Mouse (Mus musculus): ENCODE measurements at regions not wholly inside any gene's neighbourhood (a gene's known extent, or its start where the extent isn't known, plus 50 kb on each side); places are given as distances from the start of the nearest gene placed in this dataset.

- H3K27ac ChIP-seq (ENCODE audit: insufficient read depth, low read length), result no peak overlapping the region
- no peak overlapping the region for H3K9ac ChIP-seq (ENCODE audit: low read depth, poor library complexity, severe bottlenecking)
- no peaks in the 10 kb centered on the region for H3K27me3 ChIP-seq (ENCODE audit: control insufficient read depth, insufficient read depth, low read length, poor library complexity, severe bottlenecking)
- H3K36me3 ChIP-seq (ENCODE audit: control insufficient read depth, insufficient read depth, low read length, poor library complexity, severe bottlenecking), result no peaks in the 10 kb centered on the region
- H3K4me3 ChIP-seq (ENCODE audit: low read depth, low read length), result no peak overlapping the region
- no peaks in the 10 kb centered on the region for H3K9me3 ChIP-seq (replicated peaks; ENCODE audit: control insufficient read depth, insufficient read depth, low read length, poor library complexity, severe bottlenecking)
- no peaks in the 10 kb centered on the region for H3K4me1 ChIP-seq (ENCODE audit: control insufficient read depth, insufficient read depth, low read length)
- TF ChIP-seq EP300 (IDR thresholded peaks at IDR 0.05; ENCODE audit: insufficient read depth, low read depth, low read length), result no peak
- TF ChIP-seq POLR2A (IDR thresholded peaks at IDR 0.05; ENCODE audit: insufficient read depth, low read length), result no peak
- TF ChIP-seq CTCF (IDR thresholded peaks at IDR 0.05; ENCODE audit: low read depth, low read length), result no peak
These were observed 627.7 kb upstream of the Pkn2 start for GRCm38 (mm10) chr3:143509531-143509930.

- no peaks in the 10 kb centered on the region for H3K9me3 ChIP-seq (replicated peaks; ENCODE audit: control insufficient read depth, insufficient read depth, low read length, poor library complexity, severe bottlenecking)
- H3K4me1 ChIP-seq (ENCODE audit: control insufficient read depth, insufficient read depth, low read length), result no peaks in the 10 kb centered on the region
- H3K27ac ChIP-seq (ENCODE audit: insufficient read depth, low read length), result no peak overlapping the region
- TF ChIP-seq CTCF (IDR thresholded peaks at IDR 0.05; ENCODE audit: low read depth, low read length) (no peak), POLR2A (IDR thresholded peaks at IDR 0.05; ENCODE audit: insufficient read depth, low read length) (no peak), EP300 (IDR thresholded peaks at IDR 0.05; ENCODE audit: insufficient read depth, low read depth, low read length) (no peak)
- no peaks in the 10 kb centered on the region for H3K36me3 ChIP-seq (ENCODE audit: control insufficient read depth, insufficient read depth, low read length, poor library complexity, severe bottlenecking)
- no peaks in the 10 kb centered on the region for H3K27me3 ChIP-seq (ENCODE audit: control insufficient read depth, insufficient read depth, low read length, poor library complexity, severe bottlenecking)
- no peak overlapping the region for H3K9ac ChIP-seq (ENCODE audit: low read depth, poor library complexity, severe bottlenecking)
- H3K4me3 ChIP-seq (ENCODE audit: low read depth, low read length), result no peak overlapping the region
These were observed 626.5 kb upstream of the Pkn2 start for GRCm38 (mm10) chr3:143508280-143508679.

- no peaks in the 10 kb centered on the region for H3K4me1 ChIP-seq (ENCODE audit: control insufficient read depth, insufficient read depth, low read length)
- H3K36me3 ChIP-seq (ENCODE audit: control insufficient read depth, insufficient read depth, low read length, poor library complexity, severe bottlenecking), result no peaks in the 10 kb centered on the region
These were observed 619.2 kb upstream of the Pkn2 start for GRCm38 (mm10) chr3:143501017-143501416.

GRCm38 (mm10) chr3:143495389-143495788 is 613.6 kb upstream of the Pkn2 start:
- TF ChIP-seq EP300 (IDR thresholded peaks at IDR 0.05; ENCODE audit: insufficient read depth, low read depth, low read length) (no peak), POLR2A (IDR thresholded peaks at IDR 0.05; ENCODE audit: insufficient read depth, low read length) (no peak), CTCF (IDR thresholded peaks at IDR 0.05; ENCODE audit: low read depth, low read length) (no peak)
- H3K27ac ChIP-seq (ENCODE audit: insufficient read depth, low read length), result no peak overlapping the region
- H3K36me3 ChIP-seq (ENCODE audit: control insufficient read depth, insufficient read depth, low read length, poor library complexity, severe bottlenecking), result no peaks in the 10 kb centered on the region
- H3K9ac ChIP-seq (ENCODE audit: low read depth, poor library complexity, severe bottlenecking), result no peak overlapping the region
- H3K4me1 ChIP-seq (ENCODE audit: control insufficient read depth, insufficient read depth, low read length), result no peaks in the 10 kb centered on the region
- H3K27me3 ChIP-seq (ENCODE audit: control insufficient read depth, insufficient read depth, low read length, poor library complexity, severe bottlenecking), result no peaks in the 10 kb centered on the region
- H3K9me3 ChIP-seq (replicated peaks; ENCODE audit: control insufficient read depth, insufficient read depth, low read length, poor library complexity, severe bottlenecking), result no peaks in the 10 kb centered on the region
- H3K4me3 ChIP-seq (ENCODE audit: low read depth, low read length), result no peak overlapping the region

More at GRCm38 (mm10) chr3:143501017-143501416, 619.2 kb upstream of the Pkn2 start:
- Histone ChIP-seq H3K27me3 (ENCODE audit: control insufficient read depth, insufficient read depth, low read length, poor library complexity, severe bottlenecking) (no peaks in the 10 kb centered on the region), H3K9me3 (replicated peaks; ENCODE audit: control insufficient read depth, insufficient read depth, low read length, poor library complexity, severe bottlenecking) (no peaks in the 10 kb centered on the region), H3K9ac (ENCODE audit: low read depth, poor library complexity, severe bottlenecking) (no peak overlapping the region), H3K27ac (ENCODE audit: insufficient read depth, low read length) (no peak overlapping the region), H3K4me3 (ENCODE audit: low read depth, low read length) (no peak overlapping the region)
- TF ChIP-seq CTCF (IDR thresholded peaks at IDR 0.05; ENCODE audit: low read depth, low read length) (no peak), EP300 (IDR thresholded peaks at IDR 0.05; ENCODE audit: insufficient read depth, low read depth, low read length) (no peak), POLR2A (IDR thresholded peaks at IDR 0.05; ENCODE audit: insufficient read depth, low read length) (no peak)

GRCm38 (mm10) chr3:143477916-143478610 is 596.3 kb upstream of the Pkn2 start:
- Histone ChIP-seq H3K27me3 (ENCODE audit: control insufficient read depth, insufficient read depth, low read length, poor library complexity, severe bottlenecking) (no peaks in the 10 kb centered on the region), H3K4me3 (ENCODE audit: low read depth, low read length) (no peak overlapping the region), H3K4me1 (ENCODE audit: control insufficient read depth, insufficient read depth, low read length) (no peaks in the 10 kb centered on the region), H3K27ac (ENCODE audit: insufficient read depth, low read length) (no peak overlapping the region), H3K9me3 (replicated peaks; ENCODE audit: control insufficient read depth, insufficient read depth, low read length, poor library complexity, severe bottlenecking) (no peaks in the 10 kb centered on the region), H3K36me3 (ENCODE audit: control insufficient read depth, insufficient read depth, low read length, poor library complexity, severe bottlenecking) (no peaks in the 10 kb centered on the region), H3K9ac (ENCODE audit: low read depth, poor library complexity, severe bottlenecking) (no peak overlapping the region)
- TF ChIP-seq EP300 (IDR thresholded peaks at IDR 0.05; ENCODE audit: insufficient read depth, low read depth, low read length) (no peak), POLR2A (IDR thresholded peaks at IDR 0.05; ENCODE audit: insufficient read depth, low read length) (no peak), CTCF (IDR thresholded peaks at IDR 0.05; ENCODE audit: low read depth, low read length) (no peak)

- Histone ChIP-seq H3K27me3 (ENCODE audit: control insufficient read depth, insufficient read depth, low read length, poor library complexity, severe bottlenecking) (no peaks in the 10 kb centered on the region), H3K36me3 (ENCODE audit: control insufficient read depth, insufficient read depth, low read length, poor library complexity, severe bottlenecking) (no peaks in the 10 kb centered on the region), H3K9ac (ENCODE audit: low read depth, poor library complexity, severe bottlenecking) (no peak overlapping the region), H3K9me3 (replicated peaks; ENCODE audit: control insufficient read depth, insufficient read depth, low read length, poor library complexity, severe bottlenecking) (no peaks in the 10 kb centered on the region), H3K4me3 (ENCODE audit: low read depth, low read length) (no peak overlapping the region), H3K27ac (ENCODE audit: insufficient read depth, low read length) (no peak overlapping the region), H3K4me1 (ENCODE audit: control insufficient read depth, insufficient read depth, low read length) (no peaks in the 10 kb centered on the region)
- no peak for TF ChIP-seq POLR2A (IDR thresholded peaks at IDR 0.05; ENCODE audit: insufficient read depth, low read length)
- no peak for TF ChIP-seq CTCF (IDR thresholded peaks at IDR 0.05; ENCODE audit: low read depth, low read length)
- TF ChIP-seq EP300 (IDR thresholded peaks at IDR 0.05; ENCODE audit: insufficient read depth, low read depth, low read length), result no peak
These were observed 593.7 kb upstream of the Pkn2 start for GRCm38 (mm10) chr3:143475461-143475860.
